Mouse (Mus musculus) MEL (cell line): ENCODE results near the gene Cerk. TPM values are rescaled to one million over a fixed set of nuclear protein-coding genes. Genes with fewer than 3 reads are reported as not detected.

Source experiments
- DNase-seq: peaks from one replicate; pipeline ENCODE4 v3.0.0; 2011; ENCODE audit warnings: low read depth, low spot score
- H3K27ac ChIP-seq: 2 replicates; pipeline ENCODE4 v1.5.1; 2012; ENCODE audit warnings: low read depth, mild to moderate bottlenecking, control low read depth, low read length, moderate library complexity; ENCODE audit not compliant: control insufficient read depth
- H3K27me3 ChIP-seq, 2 experiments: fragments of 150-350 bp in 1 of 2; sonication (generic) in 1 of 2; 2 replicates each; pipeline ENCODE4 v1.6.1; 2012; ENCODE audit warnings: low read length in 2 of 2, mild to moderate bottlenecking in 2 of 2, improper control_type of control experiment in 1 of 2, moderate library complexity in 1 of 2; ENCODE audit not compliant: insufficient read depth in 2 of 2, control insufficient read depth in 1 of 2
- H3K36me3 ChIP-seq, 2 experiments: 2 replicates each; pipeline ENCODE4 v1.6.1; 2012 to 2014; ENCODE audit warnings: low read length in 2 of 2, improper control_type of control experiment in 1 of 2, inconsistent platforms in 1 of 2, mild to moderate bottlenecking in 1 of 2; ENCODE audit not compliant: insufficient read depth in 2 of 2, control insufficient read depth in 1 of 2
- H3K4me1 ChIP-seq, 2 experiments: fragments of 150-350 bp in 1 of 2; sonication (generic) in 1 of 2; 2 replicates each; pipeline ENCODE4 v1.6.1; 2012; ENCODE audit warnings: low read length in 2 of 2, improper control_type of control experiment in 1 of 2, mild to moderate bottlenecking in 1 of 2; ENCODE audit not compliant: insufficient read depth in 2 of 2, control insufficient read depth in 1 of 2
- H3K4me3 ChIP-seq, 2 experiments: fragments of 150-350 bp in 1 of 2; sonication (generic) in 1 of 2; 2 replicates each; pipeline ENCODE4 v1.5.1; 2012; ENCODE audit warnings: low read depth in 2 of 2, low read length in 2 of 2, mild to moderate bottlenecking in 2 of 2, moderate library complexity in 2 of 2, control low read depth in 1 of 2, improper control_type of control experiment in 1 of 2; ENCODE audit not compliant: control insufficient read depth in 1 of 2, insufficient read depth in 1 of 2
- H3K79me2 ChIP-seq: 2 replicates; pipeline ENCODE4 v1.6.1; 2012; ENCODE audit warnings: mild to moderate bottlenecking, low read length, moderate library complexity; ENCODE audit not compliant: control insufficient read depth, poor library complexity, insufficient read depth
- H3K9ac ChIP-seq: 2 replicates; pipeline ENCODE4 v1.6.1; 2012; ENCODE audit warnings: low read depth, mild to moderate bottlenecking, control low read depth, low read length, moderate library complexity; ENCODE audit not compliant: control insufficient read depth, poor library complexity, severe bottlenecking
- H3K9me3 ChIP-seq: fragments of 150-350 bp; sonication (generic); replicated peaks from 2 replicates; pipeline ENCODE4 v1.6.1; 2012; ENCODE audit warnings: mild to moderate bottlenecking, low read length, improper control_type of control experiment, moderate library complexity; ENCODE audit not compliant: insufficient read depth
- CHD1 ChIP-seq: IDR thresholded peaks from 2 replicates; pipeline ENCODE4 v1.6.1; 2012; ENCODE audit warnings: low read depth, mild to moderate bottlenecking, inconsistent platforms, low read length, improper control_type of control experiment
- CHD2 ChIP-seq: IDR thresholded peaks from 2 replicates; pipeline ENCODE4 v1.6.1; 2011; ENCODE audit warnings: low read length, improper control_type of control experiment
- CTCF ChIP-seq, 3 experiments: IDR thresholded peaks in 2 of 3; conservative IDR thresholded peaks in 1 of 3; 2 replicates each; pipeline ENCODE4 v1.5.1; 2011 to 2012; ENCODE audit warnings: low read length in 3 of 3, low read depth in 2 of 3, mild to moderate bottlenecking in 2 of 3, improper control_type of control experiment in 1 of 3, inconsistent platforms in 1 of 3, mixed read lengths in 1 of 3, moderate library complexity in 1 of 3; ENCODE audit not compliant: control insufficient read depth in 1 of 3, insufficient read depth in 1 of 3, poor library complexity in 1 of 3, severe bottlenecking in 1 of 3
- E2F4 ChIP-seq: IDR thresholded peaks from 2 replicates; pipeline ENCODE4 v1.6.1; 2011; ENCODE audit warnings: low read depth, low read length, improper control_type of control experiment, borderline replicate concordance
- GABPA ChIP-seq: IDR thresholded peaks from 2 replicates; pipeline ENCODE4 v1.6.1; 2012; ENCODE audit warnings: low read depth, mild to moderate bottlenecking, inconsistent platforms, low read length, improper control_type of control experiment, moderate library complexity
- KAT2A ChIP-seq: conservative IDR thresholded peaks from 2 replicates; pipeline ENCODE4 v1.6.1; 2012; ENCODE audit warnings: low read depth, low read length, improper control_type of control experiment, inconsistent platforms
- MAFK ChIP-seq: IDR thresholded peaks from 2 replicates; pipeline ENCODE4 v1.6.1; 2011; ENCODE audit warnings: low read depth, mild to moderate bottlenecking, low read length, improper control_type of control experiment, borderline replicate concordance
- MAX ChIP-seq: IDR thresholded peaks from 2 replicates; pipeline ENCODE4 v1.6.1; 2011; ENCODE audit warnings: low read length, improper control_type of control experiment
- MAZ ChIP-seq: IDR thresholded peaks from 2 replicates; pipeline ENCODE4 v1.6.1; 2012; ENCODE audit warnings: low read depth, mild to moderate bottlenecking, inconsistent platforms, low read length, improper control_type of control experiment
- MEF2A ChIP-seq: IDR thresholded peaks from 2 replicates; pipeline ENCODE4 v1.6.1; 2014; ENCODE audit warnings: low read depth, mild to moderate bottlenecking, inconsistent platforms, low read length, improper control_type of control experiment; ENCODE audit not compliant: poor library complexity, insufficient replicate concordance, severe bottlenecking; ENCODE audit errors: extremely low read depth
- MYB ChIP-seq: IDR thresholded peaks from 2 replicates; pipeline ENCODE4 v1.6.1; 2011; ENCODE audit warnings: mild to moderate bottlenecking, low read depth, low read length, improper control_type of control experiment
- MYC ChIP-seq: IDR thresholded peaks from 2 replicates; pipeline ENCODE4 v1.6.1; 2011; ENCODE audit warnings: low read depth, mild to moderate bottlenecking, low read length, improper control_type of control experiment, moderate library complexity
- NRF1 ChIP-seq: IDR thresholded peaks from 2 replicates; pipeline ENCODE4 v1.6.1; 2014; ENCODE audit warnings: low read depth, mild to moderate bottlenecking, inconsistent platforms, low read length, improper control_type of control experiment, moderate library complexity; ENCODE audit not compliant: poor library complexity, insufficient read depth, severe bottlenecking
- POLR2A ChIP-seq, 2 experiments: IDR thresholded peaks; 2 replicates each; pipeline ENCODE4 v1.6.1; 2011 to 2012; ENCODE audit warnings: low read length in 2 of 2, mild to moderate bottlenecking in 2 of 2, control low read depth in 1 of 2, improper control_type of control experiment in 1 of 2, low read depth in 1 of 2, moderate library complexity in 1 of 2; ENCODE audit not compliant: control insufficient read depth in 1 of 2, insufficient read depth in 1 of 2, poor library complexity in 1 of 2
- POLR2AphosphoS5 ChIP-seq: IDR thresholded peaks from 2 replicates; pipeline ENCODE4 v1.6.1; 2012; ENCODE audit warnings: low read depth, borderline replicate concordance, mild to moderate bottlenecking, inconsistent platforms, low read length, moderate library complexity, mixed read lengths
- RAD21 ChIP-seq: IDR thresholded peaks from 2 replicates; pipeline ENCODE4 v1.6.1; 2011; ENCODE audit warnings: mild to moderate bottlenecking, low read depth, low read length, improper control_type of control experiment
- RCOR1 ChIP-seq: IDR thresholded peaks from 2 replicates; pipeline ENCODE4 v1.6.1; 2012; ENCODE audit warnings: low read depth, mild to moderate bottlenecking, inconsistent platforms, low read length, improper control_type of control experiment
- SMC3 ChIP-seq: IDR thresholded peaks from 2 replicates; pipeline ENCODE4 v1.6.1; 2011; ENCODE audit warnings: low read depth, low read length, improper control_type of control experiment
- TAL1 ChIP-seq: IDR thresholded peaks from 2 replicates; pipeline ENCODE4 v1.6.1; 2012; ENCODE audit warnings: mild to moderate bottlenecking, inconsistent platforms, low read length, moderate library complexity, mixed read lengths
- TCF12 ChIP-seq: IDR thresholded peaks from 2 replicates; pipeline ENCODE4 v1.6.1; 2014; ENCODE audit warnings: low read depth, mild to moderate bottlenecking, inconsistent platforms, low read length, improper control_type of control experiment, moderate library complexity
- UBTF ChIP-seq: IDR thresholded peaks from 2 replicates; pipeline ENCODE4 v1.6.1; 2012; ENCODE audit warnings: low read depth, mild to moderate bottlenecking, inconsistent platforms, low read length, improper control_type of control experiment, moderate library complexity, borderline replicate concordance; ENCODE audit not compliant: insufficient read depth
- USF2 ChIP-seq, 2 experiments: IDR thresholded peaks; 2 replicates each; pipeline ENCODE4 v1.6.1; 2011 to 2012; ENCODE audit warnings: improper control_type of control experiment in 2 of 2, low read length in 2 of 2, borderline replicate concordance in 1 of 2, inconsistent platforms in 1 of 2, low read depth in 1 of 2, mild to moderate bottlenecking in 1 of 2; ENCODE audit not compliant: insufficient read depth in 1 of 2
- ZMIZ1 ChIP-seq: IDR thresholded peaks from 2 replicates; pipeline ENCODE4 v1.6.1; 2012; ENCODE audit warnings: low read depth, mild to moderate bottlenecking, inconsistent platforms, low read length, improper control_type of control experiment, moderate library complexity
- polyA plus RNA-seq, 2 experiments: library from polyadenylated mRNA; stranded (reverse) in 1 of 2; unstranded in 1 of 2; fragments of >175 nt in 1 of 2; fragments of >200 nt in 1 of 2; gene quantifications; 2 replicates each; pipeline versions ENCODE4 v1.2.1 to v1.2.4; 2012; ENCODE audit warnings: low replicate concordance in 2 of 2, low read depth in 1 of 2; ENCODE audit not compliant: insufficient read length in 2 of 2, insufficient read depth in 1 of 2, missing spikeins in 1 of 2
- total RNA-seq: library from RNA; depleted of rRNA; stranded (reverse); fragments of 300-350 nt; gene quantifications from 2 replicates; pipeline ENCODE4 v1.2.3, GENCODE M21; 2012

The Cerk gene
- total and polyA plus RNA-seq, 3 experiments: 4.1 to 9.5 TPM; not detected in 1

- no peaks in the 10 kb centered on the region for H3K9me3 ChIP-seq
These were observed 76.7 kb downstream of the Cerk start for GRCm38 (mm10) chr15:86109245-86109644.

GRCm38 (mm10) chr15:86107831-86108471, 78.0 kb downstream of the Cerk start:
- DNase-seq: no peak
- no peak overlapping the region for H3K27ac ChIP-seq

More at GRCm38 (mm10) chr15:86109245-86109644, 76.7 kb downstream of the Cerk start:
- Histone ChIP-seq H3K36me3 (peaks cover 3 to 22% of the 10 kb centered on the region in 2 experiments), H3K4me3 (no peak overlapping the region), H3K27me3 (no peaks in the 10 kb centered on the region), H3K27ac (no peak overlapping the region), H3K4me1 (peaks cover 16 to 28% of the 10 kb centered on the region in 2 experiments), H3K79me2 (no peaks in the 10 kb centered on the region; the same call in 1 of the 2 replicates), H3K9ac (no peak overlapping the region)
- DNase-seq: no peak
- TF ChIP-seq KAT2A (no peak), CTCF (IDR thresholded peaks at IDR 0.05 in 2 of 3, conservative IDR thresholded peaks at IDR 0.05 in 1 of 3; ENCODE audit: control insufficient read depth in 1 of 3, insufficient read depth in 1 of 3, low read depth in 2 of 3, low read length in 3 of 3, poor library complexity in 1 of 3, severe bottlenecking in 1 of 3) (no peak), NRF1 (no peak), E2F4 (no peak), SMC3 (no peak), CHD2 (no peak), POLR2A (IDR thresholded peaks at IDR 0.05; ENCODE audit: control insufficient read depth in 1 of 2, insufficient read depth in 1 of 2, low read depth in 1 of 2, low read length in 2 of 2, poor library complexity in 1 of 2) (no peak), MEF2A (no peak), TAL1 (no peak), ZMIZ1 (no peak), RCOR1 (no peak), TCF12 (no peak), MYB (no peak), MAX (no peak), CHD1 (no peak), USF2 (IDR thresholded peaks at IDR 0.05; ENCODE audit: borderline replicate concordance in 1 of 2, insufficient read depth in 1 of 2, low read depth in 1 of 2, low read length in 2 of 2) (no peak), MAZ (no peak)

More at GRCm38 (mm10) chr15:86107831-86108471, 78.0 kb downstream of the Cerk start:
- TF ChIP-seq MAFK (no peak), UBTF (no peak), GABPA (no peak), RCOR1 (no peak), POLR2AphosphoS5 (no peak), RAD21 (no peak), MYC (no peak), MYB (no peak), CTCF (IDR thresholded peaks at IDR 0.05 in 2 of 3, conservative IDR thresholded peaks at IDR 0.05 in 1 of 3; ENCODE audit: control insufficient read depth in 1 of 3, insufficient read depth in 1 of 3, low read depth in 2 of 3, low read length in 3 of 3, poor library complexity in 1 of 3, severe bottlenecking in 1 of 3) (no peak), TCF12 (no peak), MAX (no peak)
- Histone ChIP-seq H3K9ac (no peak overlapping the region), H3K9me3 (no peaks in the 10 kb centered on the region), H3K79me2 (no peaks in the 10 kb centered on the region; the same call in 1 of the 2 replicates), H3K4me3 (no peak overlapping the region), H3K36me3 (peaks cover 2 to 23% of the 10 kb centered on the region in 2 experiments), H3K27me3 (no peaks in the 10 kb centered on the region), H3K4me1 (peaks cover 16 to 32% of the 10 kb centered on the region in 2 experiments)
